ENCODE assay signal across 25 mouse cellular contexts in the genomic region with DNA sequence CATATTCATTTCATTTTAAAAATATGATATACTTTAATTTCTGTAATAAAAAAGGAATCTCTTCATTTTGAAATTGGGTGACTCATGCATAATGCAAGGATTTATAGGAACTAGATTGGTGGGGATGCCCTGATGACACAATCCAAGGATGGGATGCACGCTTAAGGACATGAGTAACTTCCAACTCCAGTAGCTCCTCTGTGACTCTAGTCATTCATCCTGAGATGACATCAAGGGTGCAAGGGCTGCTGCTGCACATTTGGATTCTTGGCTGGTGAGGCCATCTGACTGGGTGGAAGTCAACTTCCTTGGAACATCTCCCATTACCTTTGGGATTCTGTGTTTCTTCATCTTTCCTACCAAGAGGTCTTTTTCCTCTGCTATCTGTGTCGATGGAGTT.
"Had no signal": no experiment of that assay in that cellular context is flagged by ENCODE, and none has a peak within 500 bp of the region (broad histone marks: within the 10 kb centered on the region; RNA-seq: fewer than 3 reads in every experiment).

No protein-coding gene starts in this region.

- H3K27ac ChIP-seq: gastrocnemius, adult 2 months; heart, embryonic 10.5 days; heart, embryonic 13.5 days; heart, embryonic 15.5 days; hindbrain, embryonic 13.5 days; hindbrain, embryonic 15.5 days; hindbrain, postnatal 0 days; layer of hippocampus, adult 2 months; left cerebral cortex, adult 2 months; limb, embryonic 10.5 days; limb, embryonic 12.5 days; liver, embryonic 12.5 days; liver, embryonic 14.5 days had no signal

- H3K4me3 ChIP-seq: gastrocnemius, adult 2 months; heart, embryonic 10.5 days; heart, embryonic 13.5 days; heart, embryonic 15.5 days; hindbrain, embryonic 13.5 days; hindbrain, embryonic 15.5 days; layer of hippocampus, adult 2 months; left cerebral cortex, adult 2 months; limb, embryonic 10.5 days; limb, embryonic 12.5 days; liver, embryonic 12.5 days had no signal

- H3K9ac ChIP-seq: heart, embryonic 13.5 days; heart, embryonic 15.5 days; hindbrain, embryonic 13.5 days; hindbrain, embryonic 15.5 days; limb, embryonic 12.5 days; liver, embryonic 12.5 days; liver, embryonic 14.5 days had no signal

- H3K4me1 ChIP-seq: heart, embryonic 10.5 days; heart, embryonic 15.5 days; hindbrain, embryonic 13.5 days; hindbrain, embryonic 15.5 days; limb, embryonic 12.5 days; liver, embryonic 12.5 days had no signal

- H3K27me3 ChIP-seq: heart, embryonic 13.5 days; heart, embryonic 15.5 days; limb, embryonic 12.5 days; liver, embryonic 12.5 days had no signal

- H3K9me3 ChIP-seq: heart, embryonic 10.5 days; heart, embryonic 13.5 days; heart, embryonic 15.5 days; hindbrain, embryonic 13.5 days; hindbrain, embryonic 15.5 days; limb, embryonic 10.5 days; limb, embryonic 12.5 days; liver, embryonic 12.5 days had no signal

- H3K36me3 ChIP-seq: heart, embryonic 10.5 days; heart, embryonic 13.5 days; heart, embryonic 15.5 days; hindbrain, embryonic 13.5 days; hindbrain, embryonic 15.5 days; limb, embryonic 10.5 days; limb, embryonic 12.5 days; liver, embryonic 12.5 days had no signal

- DNase-seq: gastrocnemius, adult 2 months; gastrocnemius, postnatal 10 days; gastrocnemius, postnatal 36 days; heart, adult 18-20 months; heart, postnatal 14 days; heart, postnatal 36 days; kidney, adult 18-20 months; kidney, adult 8-10 months; kidney, postnatal 10 days; kidney, postnatal 25 days; kidney, postnatal 4 days; liver had no signal

- ATAC-seq: hindbrain, postnatal 0 days; intestine, postnatal 0 days; liver, embryonic 12.5 days had no signal

- H3K4me2 ChIP-seq: heart, embryonic 13.5 days; heart, embryonic 15.5 days; hindbrain, embryonic 13.5 days; hindbrain, embryonic 15.5 days; limb, embryonic 12.5 days; liver, embryonic 12.5 days had no signal
